Mouse (Mus musculus) cortical plate, adult 2 months (tissue): Measurements from ENCODE around the gene Ckap4.

Experiments used
- CTCF ChIP-seq: fragments of 200-500 bp; IDR thresholded peaks from 2 replicates; pipeline ENCODE4 v1.5.1; 2011; ENCODE audit warnings: mild to moderate bottlenecking, control low read depth, low read length; ENCODE audit not compliant: insufficient read depth; ENCODE audit errors: extremely low read depth
- POLR2A ChIP-seq: fragments of 200-500 bp; IDR thresholded peaks from 2 replicates; pipeline ENCODE4 v1.6.1; 2011; ENCODE audit warnings: mild to moderate bottlenecking, low read length, control low read depth; ENCODE audit not compliant: insufficient read depth; ENCODE audit errors: extremely low read depth

GRCm38 (mm10) chr10:84480667-84481326 is 53.1 kb downstream of the Ckap4 start:
- TF ChIP-seq POLR2A (no peak), CTCF (no peak)
